Mouse (Mus musculus) inflammation-experienced regulatory T-cells, adult 6 months (primary cell): ENCODE measurements around the gene Ubap2l. TPM values are rescaled to one million over a fixed set of nuclear protein-coding genes. Genes with fewer than 3 reads are reported as not detected.

Source experiments
- ATAC-seq: one replicate; pipeline ENCODE4 v1.8.0; 2017
- polyA plus RNA-seq, 3 experiments: library from polyadenylated mRNA; unstranded; fragments of 100-300 nt; shearing (Covaris generic); gene quantifications; one replicate each; pipeline ENCODE4 v1.2.1; 2017

The Ubap2l gene
- polyA plus RNA-seq, 3 experiments from 2014 or later: 204 to 305 (median 225) TPM

GRCm38 (mm10) chr3:90065553-90065952, 13.1 kb upstream of the Ubap2l start:
- ATAC-seq: peak; percentile 64

- no peak for ATAC-seq
These were observed 12.0 kb upstream of the Ubap2l start for GRCm38 (mm10) chr3:90064383-90064782.

- ATAC-seq: no peak
These were observed 10.1 kb upstream of the Ubap2l start for GRCm38 (mm10) chr3:90062539-90062938.

- ATAC-seq: no peak
These were observed 9.1 kb upstream of the Ubap2l start for GRCm38 (mm10) chr3:90061549-90061948.

- ATAC-seq: peak; percentile 29
These were observed 732 bp downstream of the Ubap2l start, which contains the start of gene 4933434E20Rik for GRCm38 (mm10) chr3:90051441-90052350. TSS of gene 4933434E20Rik (plus strand) at chr3:90051636.

- ATAC-seq: no peak
These were observed 2.7 kb downstream of the Ubap2l start for GRCm38 (mm10) chr3:90049691-90050090.

- ATAC-seq: no peak
These were observed 16.2 kb downstream of the Ubap2l start for GRCm38 (mm10) chr3:90036263-90036662.

- ATAC-seq: no peak
These were observed 17.8 kb downstream of the Ubap2l start for GRCm38 (mm10) chr3:90034653-90035052.

- ATAC-seq: no peak
These were observed 35.8 kb downstream of the Ubap2l start for GRCm38 (mm10) chr3:90016626-90017025.

GRCm38 (mm10) chr3:90010291-90010690, 42.1 kb downstream of the Ubap2l start:
- no peak for ATAC-seq

- no peak for ATAC-seq
These were observed 48.2 kb downstream of the Ubap2l start for GRCm38 (mm10) chr3:90004091-90004796.

GRCm38 (mm10) chr3:89999830-90000229, 52.6 kb downstream of the Ubap2l start:
- ATAC-seq: no peak

- no peak for ATAC-seq
These were observed 53.3 kb downstream of the Ubap2l start for GRCm38 (mm10) chr3:89999090-89999489.

- peak; percentile 92 for ATAC-seq
These were observed 53.8 kb downstream of the Ubap2l start, which contains the start of gene Hax1 for GRCm38 (mm10) chr3:89998612-89999054. TSS of gene Hax1 (minus strand) at chr3:89998780.

- ATAC-seq: peak; percentile 12
These were observed 54.5 kb downstream of the Ubap2l start for GRCm38 (mm10) chr3:89997791-89998495.

GRCm38 (mm10) chr3:89994807-89995515, 57.5 kb downstream of the Ubap2l start:
- ATAC-seq: no peak

GRCm38 (mm10) chr3:89987822-89988221, 64.6 kb downstream of the Ubap2l start:
- no peak for ATAC-seq

GRCm38 (mm10) chr3:89987211-89987610, 65.2 kb downstream of the Ubap2l start:
- ATAC-seq: no peak

- ATAC-seq: no peak
These were observed 70.0 kb downstream of the Ubap2l start for GRCm38 (mm10) chr3:89982426-89982825.

GRCm38 (mm10) chr3:89976859-89977258, 75.6 kb downstream of the Ubap2l start:
- no peak for ATAC-seq

- ATAC-seq: no peak
These were observed 83.9 kb downstream of the Ubap2l start for GRCm38 (mm10) chr3:89968509-89968908.

GRCm38 (mm10) chr3:89966946-89967345, 85.5 kb downstream of the Ubap2l start:
- ATAC-seq: no peak
